Mouse (Mus musculus): ENCODE results near the gene Fdx1l. TPM values are rescaled to one million over a fixed set of nuclear protein-coding genes. Genes with fewer than 3 reads are reported as not detected.

The Fdx1l gene
- 5.1 and 13.1 TPM in 2 replicates for total RNA-seq (2023)

DNA sequence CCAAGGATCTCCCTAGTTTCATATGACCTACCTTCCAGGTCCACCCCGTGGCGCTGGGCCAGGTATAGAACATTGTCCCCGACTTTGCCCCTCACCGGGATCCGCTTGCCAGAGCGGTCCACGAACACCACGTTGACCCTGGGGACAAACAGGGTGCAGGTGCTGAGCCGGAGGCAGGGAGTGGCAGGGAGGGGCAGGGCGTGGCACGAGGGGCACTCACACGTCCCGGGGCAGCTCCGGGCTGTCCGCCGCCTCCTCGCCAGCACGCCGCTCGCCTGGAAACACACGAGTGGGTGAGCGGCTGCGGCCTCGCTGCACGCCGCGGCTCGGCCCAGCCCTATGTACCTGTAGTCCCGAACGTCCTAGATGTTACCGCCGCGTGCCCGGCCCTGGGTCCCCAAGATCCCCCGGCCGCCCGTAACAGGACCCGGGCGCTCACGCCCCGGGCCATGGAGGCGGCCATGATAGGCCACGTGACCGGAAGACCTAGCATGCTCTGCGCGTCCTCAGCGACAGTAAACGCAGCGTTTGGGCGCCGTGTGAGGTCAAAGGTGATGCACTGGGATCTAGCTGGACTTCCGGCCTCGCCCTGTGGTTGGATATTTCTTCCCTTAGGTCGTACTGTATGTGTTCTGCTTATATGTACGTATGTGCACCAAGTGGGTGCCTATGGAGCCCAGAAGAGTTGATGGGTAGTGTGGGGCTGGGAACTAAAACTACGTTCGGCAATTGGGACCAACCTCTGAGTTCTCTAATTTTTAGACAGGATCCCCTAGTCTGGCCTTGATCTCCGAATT lies at the start of gene Fdx1l, which contains the start of gene Gm49373:
Gene Fdx1l, minus strand, starts transcription at position 571 of the 797 bp plus-strand sequence.
Gene Gm49373, minus strand, starts transcription at position 53 of the 797 bp plus-strand sequence.

GRCm38 (mm10) chr9:21091707-21092320 lies 18.4 kb upstream of the Fdx1l start, which contains the start of the genes Gm38431 and Raver1:
TSS of gene Gm38431 (minus strand) at chr9:21091997.
TSS of gene Raver1 (minus strand) at chr9:21092008.

GRCm38 (mm10) chr9:21067006-21067684 lies 6.3 kb downstream of the Fdx1l start, which contains the start of gene Zglp1:
TSS of gene Zglp1 (minus strand) at chr9:21067093.

DNA sequence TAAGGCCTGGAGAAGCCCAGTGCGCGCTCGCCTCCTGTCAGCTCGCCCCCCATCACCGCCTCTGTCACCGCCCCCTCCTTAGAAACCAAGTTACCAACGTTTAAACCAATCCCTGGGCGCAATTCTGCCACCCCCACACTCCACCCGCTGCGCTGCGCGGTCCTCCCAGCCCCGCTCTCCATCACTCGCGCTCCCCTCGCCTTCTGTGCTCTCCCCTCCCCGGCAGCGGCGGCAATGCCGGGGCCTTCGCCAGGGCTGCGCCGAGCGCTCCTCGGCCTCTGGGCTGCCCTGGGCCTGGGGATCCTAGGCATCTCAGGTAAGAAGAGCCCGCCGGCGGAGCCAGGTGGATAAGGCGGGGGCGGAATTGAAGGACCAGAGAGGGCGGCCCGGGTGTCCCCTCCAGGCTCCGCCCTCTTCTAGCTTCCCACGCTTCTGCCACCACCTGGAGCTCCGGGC lies 41.5 kb downstream of the Fdx1l start, which contains the start of gene Icam5:
Gene Icam5, plus strand, starts transcription at position 178 of the 456 bp plus-strand sequence.

DNA sequence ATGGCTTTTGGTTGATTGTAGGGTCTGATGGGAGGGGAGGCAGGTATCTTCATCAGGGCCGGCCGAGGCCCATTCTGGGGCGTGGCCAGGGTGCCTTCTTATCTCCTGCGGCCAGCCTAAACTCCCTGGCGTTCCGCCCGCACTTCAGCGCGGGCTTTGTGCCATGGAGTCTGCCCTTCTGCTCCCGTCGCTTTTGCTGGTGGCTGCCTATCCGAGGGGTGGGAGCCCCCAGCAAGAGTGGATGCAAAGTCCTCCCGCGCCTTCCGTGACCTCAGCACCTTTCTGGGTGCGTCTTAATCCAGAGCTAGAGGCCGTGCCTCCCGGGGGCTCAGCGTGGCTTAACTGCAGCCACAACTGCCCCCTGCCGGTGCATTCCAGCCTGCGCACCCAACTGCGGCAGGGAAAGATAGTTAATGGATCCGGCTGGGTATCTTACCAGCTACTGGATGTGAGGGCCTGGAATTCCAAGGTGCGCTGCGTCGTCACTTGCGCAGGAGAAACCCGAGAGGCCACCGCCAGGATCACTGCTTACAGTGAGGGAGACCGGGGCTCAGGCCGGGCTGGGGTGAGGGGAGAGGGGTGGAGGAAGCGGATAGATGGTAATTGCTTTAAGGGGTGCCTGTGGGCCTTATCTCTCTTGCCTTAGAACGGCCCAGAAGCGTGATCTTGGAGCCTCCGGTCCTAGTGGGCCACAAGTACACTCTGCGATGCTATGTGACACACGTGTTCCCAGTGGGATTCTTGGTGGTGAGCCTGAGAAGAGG lies 43.9 kb downstream of the Fdx1l start, which contains the start of gene Icam4:
Gene Icam4, plus strand, starts transcription at position 83 of the 764 bp plus-strand sequence.

Other genes with a start within 250 kb of the Fdx1l start
- gene A230050P20Rik, start 205.0 kb downstream of the Fdx1l start, total RNA-seq (2023) = 2.2 and 3.8 TPM in 2 replicates
- 0.38 and 0.50 TPM in 2 replicates for gene Angptl6, start 193.9 kb downstream of the Fdx1l start, total RNA-seq (2023)
- gene Ppan, start 185.4 kb downstream of the Fdx1l start, total RNA-seq (2023) = 23.1 and 26.1 TPM in 2 replicates
- gene Eif3g, start 175.0 kb downstream of the Fdx1l start, total RNA-seq (2023) = 60.5 and 63.2 TPM in 2 replicates
- 84.1 and 97.4 TPM in 2 replicates for gene Dnmt1, start 113.7 kb downstream of the Fdx1l start, total RNA-seq (2023)
- gene S1pr2, start 96.8 kb downstream of the Fdx1l start, total RNA-seq (2023) = 9.2 and 12.2 TPM in 2 replicates
- gene Mrpl4, start 70.9 kb downstream of the Fdx1l start, total RNA-seq (2023) = 39.8 and 40.6 TPM in 2 replicates
- gene Icam1, start 57.6 kb downstream of the Fdx1l start, total RNA-seq (2023) = 33.7 and 49.8 TPM in 2 replicates
- 0.63 and 0.79 TPM in 2 replicates for gene Icam4, start 44.2 kb downstream of the Fdx1l start, total RNA-seq (2023)
- not detected in 2 replicates for gene Icam5, start 41.5 kb downstream of the Fdx1l start, total RNA-seq (2023)
- 1.2 TPM in 1 of 2 replicates, not detected in the other for gene Zglp1, start 6.5 kb downstream of the Fdx1l start, total RNA-seq (2023)
- 0.51 and 0.82 TPM in 2 replicates for gene Gm49373, start 518 bp downstream of the Fdx1l start, total RNA-seq (2023)
- gene Gm38431, start 18.4 kb upstream of the Fdx1l start, total RNA-seq (2023) = 2.6 and 6.7 TPM in 2 replicates
- 46.4 and 48.2 TPM in 2 replicates for gene Raver1, start 18.4 kb upstream of the Fdx1l start, total RNA-seq (2023)
- gene Tyk2, start 57.6 kb upstream of the Fdx1l start, total RNA-seq (2023) = 36.5 and 51.5 TPM in 2 replicates
- gene Cdc37, start 76.4 kb upstream of the Fdx1l start, total RNA-seq (2023) = 67.0 and 69.7 TPM in 2 replicates
- gene Pde4a, start 92.1 kb upstream of the Fdx1l start, total RNA-seq (2023) = 4.1 and 5.6 TPM in 2 replicates
- gene Keap1, start 165.7 kb upstream of the Fdx1l start, total RNA-seq (2023) = 22.5 and 23.8 TPM in 2 replicates
- 0.98 and 1.0 TPM in 2 replicates for gene S1pr5, start 174.8 kb upstream of the Fdx1l start, total RNA-seq (2023)
- gene Atg4d, start 191.7 kb upstream of the Fdx1l start, total RNA-seq (2023) = 42.8 and 57.4 TPM in 2 replicates
- 85.9 and 120 TPM in 2 replicates for gene Kri1, start 214.4 kb upstream of the Fdx1l start, total RNA-seq (2023)
- 134 and 138 TPM in 2 replicates for gene Cdkn2d, start 217.8 kb upstream of the Fdx1l start, total RNA-seq (2023)
- 3.1 and 4.9 TPM in 2 replicates for gene Ap1m2, start 238.7 kb upstream of the Fdx1l start, total RNA-seq (2023)
- 108 and 125 TPM in 2 replicates for gene Slc44a2, start 247.1 kb upstream of the Fdx1l start, total RNA-seq (2023)

Data from neutrophil, adult 65 days (primary cell).